Mouse (Mus musculus) testis, adult 2 months (tissue): ENCODE measurements around the gene Pilrb2. TPM values are rescaled to one million over a fixed set of nuclear protein-coding genes. Genes with fewer than 3 reads are reported as not detected.
"Not testable (repeated sequence)": the region's sequence is repeated elsewhere in the genome, so short reads cannot be mapped to it uniquely, and the experiment has no call there.

Source experiments
- H3K27ac ChIP-seq: fragments of 200-500 bp; 2 replicates; pipeline ENCODE4 v1.5.1; 2012; ENCODE audit warnings: low read depth, low read length; ENCODE audit not compliant: control insufficient read depth, insufficient read depth
- H3K27me3 ChIP-seq: fragments of 200-500 bp; 2 replicates; pipeline ENCODE4 v1.6.1; 2012; ENCODE audit warnings: mild to moderate bottlenecking, low read length, moderate library complexity; ENCODE audit not compliant: control insufficient read depth, insufficient read depth
- H3K36me3 ChIP-seq: fragments of 200-500 bp; 2 replicates; pipeline ENCODE4 v1.6.1; 2012; ENCODE audit warnings: mild to moderate bottlenecking, low read length; ENCODE audit not compliant: control insufficient read depth, insufficient read depth
- H3K4me1 ChIP-seq: fragments of 200-500 bp; 2 replicates; pipeline ENCODE4 v1.6.1; 2012; ENCODE audit warnings: low read length; ENCODE audit not compliant: control insufficient read depth, insufficient read depth
- H3K4me3 ChIP-seq: fragments of 200-500 bp; 2 replicates; pipeline ENCODE4 v1.5.1; 2012; ENCODE audit warnings: low read depth, mild to moderate bottlenecking, low read length, moderate library complexity, mixed read lengths; ENCODE audit not compliant: control insufficient read depth
- CTCF ChIP-seq: fragments of 200-500 bp; IDR thresholded peaks from 2 replicates; pipeline ENCODE4 v1.5.1; 2012; ENCODE audit warnings: low read depth, mild to moderate bottlenecking, inconsistent platforms, low read length, moderate library complexity; ENCODE audit not compliant: control insufficient read depth, insufficient read depth, insufficient replicate concordance
- POLR2A ChIP-seq: fragments of 200-500 bp; IDR thresholded peaks from 2 replicates; pipeline ENCODE4 v1.6.1; 2012; ENCODE audit warnings: low read depth, mild to moderate bottlenecking, inconsistent platforms, low read length, moderate library complexity; ENCODE audit not compliant: control insufficient read depth
- polyA plus RNA-seq: library from polyadenylated mRNA; depleted of rRNA; stranded (reverse); fragments of >200 nt; gene quantifications from 2 replicates; pipeline ENCODE4 v1.2.3, GENCODE M21; 2012

Gene Pilrb2
- polyA plus RNA-seq, 1 experiment = not detected

GRCm38 (mm10) chr5:137837110-137837509, 34.5 kb downstream of the Pilrb2 start:
- not testable (repeated sequence) for H3K36me3 ChIP-seq

GRCm38 (mm10) chr5:137836611-137837010, 35.0 kb downstream of the Pilrb2 start:
- Histone ChIP-seq H3K27me3 (no peaks in the 10 kb centered on the region), H3K4me1 (no peaks in the 10 kb centered on the region), H3K4me3 (no peak overlapping the region), H3K36me3 (no peaks in the 10 kb centered on the region), H3K27ac (no peak overlapping the region)
- TF ChIP-seq POLR2A = no peak
- TF ChIP-seq CTCF = no peak

More at GRCm38 (mm10) chr5:137837110-137837509, 34.5 kb downstream of the Pilrb2 start:
- not testable (repeated sequence) for H3K27ac ChIP-seq, H3K27me3 ChIP-seq, H3K4me3 ChIP-seq, H3K4me1 ChIP-seq

DNA sequence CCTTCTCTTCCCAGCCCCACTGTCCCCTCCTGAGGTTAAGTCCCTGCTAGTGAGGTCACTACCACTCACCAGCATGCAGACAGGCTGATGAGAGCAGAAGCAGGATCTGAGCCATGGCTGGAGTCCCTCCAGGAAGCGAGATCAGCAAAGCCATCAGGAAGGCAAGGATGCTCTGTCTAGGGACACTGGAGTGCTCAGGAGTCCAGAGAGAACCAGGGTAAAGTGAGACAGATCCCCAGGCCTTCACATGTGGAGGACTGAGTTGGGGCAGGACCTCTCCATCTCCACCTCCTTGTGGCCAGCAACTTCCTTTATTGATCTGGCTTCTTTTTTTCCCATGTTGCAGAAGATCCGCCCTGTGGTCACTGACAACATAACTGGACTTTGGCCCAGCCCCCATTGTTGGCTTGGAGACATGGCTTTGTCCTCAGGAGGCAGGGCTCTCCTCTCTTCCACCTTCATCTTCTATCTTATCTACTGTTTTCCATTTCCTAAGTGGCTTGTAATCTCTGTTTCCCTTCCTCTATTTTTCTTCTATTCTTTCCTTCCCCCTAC, 35.6 kb downstream of the Pilrb2 start, which contains the start of gene Pilra:
Pilra (minus strand) TSS at position 316 of the 555 bp plus-strand sequence.
- H3K4me3 ChIP-seq, H3K4me1 ChIP-seq: not testable (repeated sequence)

GRCm38 (mm10) chr5:137833500-137833899, 38.1 kb downstream of the Pilrb2 start:
- Histone ChIP-seq H3K36me3 (no peaks in the 10 kb centered on the region), H3K27ac (no peak overlapping the region), H3K27me3 (no peaks in the 10 kb centered on the region), H3K4me1 (no peaks in the 10 kb centered on the region), H3K4me3 (no peak overlapping the region)
- TF ChIP-seq POLR2A (no peak), CTCF (no peak)

More for the DNA sequence above, 35.6 kb downstream of the Pilrb2 start, which contains the start of gene Pilra:
- not testable (repeated sequence) for H3K36me3 ChIP-seq, H3K27ac ChIP-seq, H3K27me3 ChIP-seq

DNA sequence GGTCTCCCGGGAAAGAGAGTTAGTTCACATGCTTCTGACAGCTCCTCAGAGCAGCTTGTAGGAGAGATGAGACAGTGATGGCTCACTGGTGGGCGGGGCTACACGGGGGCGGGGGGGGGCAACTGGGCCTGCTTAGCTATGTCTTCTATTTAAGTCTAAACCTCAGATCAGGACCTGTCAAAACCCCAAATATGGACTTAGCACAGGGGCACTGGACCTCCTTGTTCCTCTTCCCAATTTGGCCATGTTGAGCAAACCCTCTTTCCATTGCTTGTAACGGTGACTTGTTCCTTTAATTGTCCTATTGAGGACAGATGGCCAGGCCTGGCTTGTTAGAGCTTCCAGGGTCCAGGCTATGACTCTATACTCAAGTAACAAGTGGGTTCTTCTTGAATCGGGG, 40.1 kb downstream of the Pilrb2 start:
- H3K36me3 ChIP-seq = no peaks in the 10 kb centered on the region
- no peaks in the 10 kb centered on the region for H3K4me1 ChIP-seq
- H3K27me3 ChIP-seq = no peaks in the 10 kb centered on the region
- H3K4me3 ChIP-seq = no peak overlapping the region
- TF ChIP-seq CTCF = no peak
- no peak for TF ChIP-seq POLR2A
- H3K27ac ChIP-seq = no peak overlapping the region

GRCm38 (mm10) chr5:137831106-137831505, 40.5 kb downstream of the Pilrb2 start:
- TF ChIP-seq CTCF (no peak), POLR2A (no peak)
- Histone ChIP-seq H3K27ac (no peak overlapping the region), H3K36me3 (no peaks in the 10 kb centered on the region), H3K27me3 (no peaks in the 10 kb centered on the region), H3K4me3 (no peak overlapping the region), H3K4me1 (no peaks in the 10 kb centered on the region)

DNA sequence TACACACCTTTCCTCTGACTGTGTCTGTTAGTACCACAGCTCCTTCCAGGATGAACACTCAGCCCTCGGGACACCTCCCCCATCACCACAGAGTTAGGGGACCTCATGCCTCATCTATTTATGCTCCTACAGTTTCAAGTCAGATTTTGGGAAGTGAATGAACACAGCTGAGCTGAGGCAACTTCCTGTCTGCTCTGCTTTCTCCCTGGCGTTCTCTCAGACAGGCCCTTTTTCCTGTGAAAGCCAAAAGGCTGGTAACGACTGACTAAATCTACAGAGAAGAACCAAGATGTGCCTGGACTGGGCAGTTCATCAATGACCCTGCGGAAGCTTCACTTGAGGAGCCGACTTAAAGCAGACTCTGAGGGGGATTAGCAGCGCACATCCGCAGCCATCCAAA, 41.4 kb downstream of the Pilrb2 start:
- TF ChIP-seq CTCF (no peak), POLR2A (no peak)
- Histone ChIP-seq H3K36me3 (no peaks in the 10 kb centered on the region), H3K4me1 (no peaks in the 10 kb centered on the region), H3K4me3 (no peak overlapping the region), H3K27me3 (no peaks in the 10 kb centered on the region), H3K27ac (no peak overlapping the region)

DNA sequence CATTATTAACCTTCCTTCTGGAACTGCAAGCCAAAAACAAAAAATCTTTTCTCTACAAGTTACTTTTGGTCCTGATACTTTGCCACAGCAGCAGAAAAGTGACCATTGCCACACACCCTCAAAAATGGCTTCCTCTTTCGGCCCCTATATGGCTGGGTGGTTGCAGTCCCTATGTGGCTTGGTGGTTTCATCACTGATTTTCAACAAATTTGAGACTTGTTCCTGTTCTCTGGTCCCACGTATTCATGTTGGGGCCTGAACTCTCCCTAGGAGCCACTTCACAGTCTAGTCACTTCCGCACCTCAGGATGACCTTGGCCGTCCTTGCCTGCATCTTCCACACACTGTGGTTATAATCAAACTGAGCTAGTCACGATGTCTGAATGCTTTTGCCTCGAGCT, 42.9 kb downstream of the Pilrb2 start:
- Histone ChIP-seq H3K36me3 (no peaks in the 10 kb centered on the region), H3K4me3 (no peak overlapping the region), H3K4me1 (no peaks in the 10 kb centered on the region), H3K27ac (no peak overlapping the region), H3K27me3 (no peaks in the 10 kb centered on the region)
- no peak for TF ChIP-seq POLR2A
- TF ChIP-seq CTCF = no peak
